Mouse (Mus musculus): ENCODE data around the gene Inpp5f.
"Not testable (repeated sequence)": the region's sequence is repeated elsewhere in the genome, so short reads cannot be mapped to it uniquely, and the experiment has no call there.

DNA sequence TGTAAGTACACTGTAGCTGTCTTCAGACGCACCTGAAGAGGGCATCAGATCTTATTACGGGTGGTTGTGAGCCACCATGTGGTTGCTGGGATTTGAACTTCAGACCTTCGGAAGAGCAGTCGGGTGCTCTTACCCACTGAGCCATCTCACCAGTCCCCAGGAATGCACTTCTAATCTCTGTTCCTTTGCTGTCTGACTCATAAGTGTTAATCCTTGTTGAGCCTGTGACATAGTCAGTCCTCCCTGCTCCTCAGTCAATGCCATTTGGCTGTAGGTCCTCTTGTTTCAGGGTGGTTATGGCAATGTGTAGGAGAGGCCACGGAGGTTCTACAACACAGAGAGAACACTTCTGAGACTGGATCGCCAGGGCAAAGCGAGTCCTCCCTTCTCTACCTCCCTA, 40.5 kb upstream of the Inpp5f start:
- TF ChIP-seq CTCF (IDR thresholded peaks at IDR 0.05); POLR2A (IDR thresholded peaks at IDR 0.05; ENCODE audit: insufficient read depth, low read depth, low read length); EP300 (IDR thresholded peaks at IDR 0.05; ENCODE audit: insufficient read depth, low read depth, low read length): not testable (repeated sequence)

All from heart, adult 2 months (tissue).